Mouse (Mus musculus): Measurements from ENCODE around the gene Dmrtc1a.
"Not testable (repeated sequence)": the region's sequence is repeated elsewhere in the genome, so short reads cannot be mapped to it uniquely, and the experiment has no call there.

Dmrtc1a gene

DNA sequence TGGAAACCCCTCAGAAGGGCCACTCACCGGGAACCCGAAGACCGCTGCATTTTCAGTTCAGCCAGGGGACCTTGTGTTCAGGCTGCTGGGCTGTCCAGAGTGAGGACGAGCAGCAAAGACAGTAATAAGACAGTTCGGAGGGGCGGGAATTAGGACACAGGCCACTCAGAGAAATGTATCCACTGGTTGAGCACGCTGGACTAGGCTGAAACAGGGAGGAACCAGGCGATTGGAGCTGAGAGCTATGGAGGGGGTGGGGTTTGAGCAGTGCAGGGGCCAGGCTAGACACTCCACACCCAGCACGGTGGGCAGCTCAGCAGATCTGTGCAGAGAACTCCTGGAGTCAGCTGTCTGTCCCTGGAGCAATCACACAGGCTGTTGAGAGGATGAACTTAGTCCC is at the start of gene Dmrtc1a, which contains the start of gene 1700011M02Rik:
Dmrtc1a (minus strand) TSS at position 101 of the 400 bp plus-strand sequence.
1700011M02Rik (plus strand) TSS at position 319 of the 400 bp plus-strand sequence.
- in situ Hi-C loops (cut with MboI; ENCODE audit: unreplicated experiment in 2 of 2), result loop anchor here in 1 of 2 experiments (25.0 kb wide), 1 partner anchor 696 kb away; no protein-coding TSS in a partner anchor

DNA sequence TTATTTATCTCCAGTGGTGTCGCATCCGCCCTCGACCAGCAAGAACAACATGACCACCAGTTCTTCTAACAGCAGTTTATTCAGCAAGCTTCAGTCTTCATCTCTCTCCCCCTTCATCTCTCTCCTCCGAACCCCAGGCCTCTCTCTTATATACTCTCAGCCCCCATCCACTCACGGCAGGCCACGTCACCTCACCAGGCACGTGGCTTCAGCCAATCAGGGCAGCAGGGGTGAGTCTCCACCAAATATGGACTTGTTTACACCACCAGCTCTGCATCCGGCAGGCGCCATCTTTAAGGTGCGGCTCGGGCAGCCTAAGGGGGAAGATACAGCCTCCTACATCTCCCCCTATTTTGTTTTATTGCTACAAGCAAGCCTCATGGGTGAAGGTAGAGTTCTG is 41.6 kb upstream of the Dmrtc1a start:
- in situ Hi-C loops (cut with MboI; ENCODE audit: unreplicated experiment in 2 of 2), result loop anchor here in 1 of 2 experiments (25.0 kb wide), 1 partner anchor 487 kb away; no protein-coding TSS in a partner anchor

DNA sequence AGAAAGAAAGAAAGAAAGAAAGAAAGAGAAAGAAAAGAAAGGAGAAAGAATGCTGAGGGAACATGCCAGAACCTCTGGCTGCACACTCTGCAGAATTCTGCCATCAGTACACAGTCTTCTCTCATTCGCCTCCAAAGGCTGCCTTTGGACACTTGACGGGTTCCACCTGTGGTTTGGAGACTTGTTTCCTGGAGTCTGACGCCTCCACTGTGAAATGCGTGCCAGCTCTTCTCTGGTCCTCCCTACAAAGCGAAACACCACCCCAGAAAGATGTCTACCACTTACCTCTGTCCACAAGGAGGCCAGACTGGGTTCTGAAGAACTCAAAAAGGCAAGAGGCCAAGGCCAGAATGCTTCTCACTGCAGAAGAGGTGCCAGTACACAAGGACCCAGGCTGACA is 28.3 kb upstream of the Dmrtc1a start:
- in situ Hi-C loops (cut with MboI; ENCODE audit: unreplicated experiment in 2 of 2), result no loop called here

DNA sequence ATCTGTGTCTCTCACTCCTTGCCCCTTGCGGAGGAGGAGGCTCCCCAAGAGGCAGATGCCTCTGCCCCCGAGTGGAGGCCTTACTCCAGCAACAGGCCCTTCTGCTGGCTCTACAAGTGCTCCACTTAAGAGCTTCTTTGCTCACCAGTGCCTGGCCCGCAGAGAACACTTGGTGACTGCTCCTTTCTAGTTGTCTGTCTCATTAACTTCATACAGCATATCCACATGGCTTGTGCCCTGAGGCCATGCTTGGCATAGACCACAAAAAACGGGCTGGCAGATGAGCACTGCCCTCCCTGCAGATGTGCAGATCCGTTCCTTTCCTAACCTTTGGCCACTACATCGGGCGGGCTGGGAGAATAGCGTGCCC is 25.9 kb upstream of the Dmrtc1a start:
- in situ Hi-C loops (cut with MboI; ENCODE audit: unreplicated experiment in 2 of 2), result no loop called here

- in situ Hi-C loops (cut with MboI; ENCODE audit: unreplicated experiment in 2 of 2), result no loop called here
Observed at GRCm38 (mm10) chrX:102933571-102934394, 25.3 kb upstream of the Dmrtc1a start.

- in situ Hi-C loops (cut with MboI; ENCODE audit: unreplicated experiment in 2 of 2), result no loop called here
Observed at GRCm38 (mm10) chrX:102932992-102933570, 24.6 kb upstream of the Dmrtc1a start.

- in situ Hi-C loops (cut with MboI; ENCODE audit: unreplicated experiment in 2 of 2), result not testable (repeated sequence)
Observed at GRCm38 (mm10) chrX:102928072-102928471, 19.6 kb upstream of the Dmrtc1a start, which contains the start of gene 1700018G05Rik. 1700018G05Rik (plus strand) TSS chrX:102928372.

DNA sequence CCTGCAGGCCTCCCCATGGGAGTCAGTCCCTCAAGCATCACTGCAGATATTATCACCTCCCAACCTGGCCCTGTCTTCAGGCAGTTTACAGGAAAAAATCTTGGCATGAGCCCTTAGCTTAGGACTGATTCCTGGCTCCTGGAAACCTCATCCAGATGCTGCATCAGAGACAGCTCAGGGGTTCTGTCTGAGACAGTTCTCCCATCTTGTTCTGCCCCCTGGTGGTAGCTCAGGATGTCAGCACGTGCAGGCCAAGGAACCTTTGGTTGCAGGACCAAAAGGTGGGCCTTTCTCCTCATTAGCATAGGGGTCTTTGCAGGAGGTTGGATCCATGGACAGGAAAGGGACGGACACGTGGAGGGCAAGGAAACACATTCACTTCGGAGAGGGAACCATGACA is 18.2 kb upstream of the Dmrtc1a start:
- in situ Hi-C loops (cut with MboI; ENCODE audit: unreplicated experiment in 2 of 2), result not testable (repeated sequence)

DNA sequence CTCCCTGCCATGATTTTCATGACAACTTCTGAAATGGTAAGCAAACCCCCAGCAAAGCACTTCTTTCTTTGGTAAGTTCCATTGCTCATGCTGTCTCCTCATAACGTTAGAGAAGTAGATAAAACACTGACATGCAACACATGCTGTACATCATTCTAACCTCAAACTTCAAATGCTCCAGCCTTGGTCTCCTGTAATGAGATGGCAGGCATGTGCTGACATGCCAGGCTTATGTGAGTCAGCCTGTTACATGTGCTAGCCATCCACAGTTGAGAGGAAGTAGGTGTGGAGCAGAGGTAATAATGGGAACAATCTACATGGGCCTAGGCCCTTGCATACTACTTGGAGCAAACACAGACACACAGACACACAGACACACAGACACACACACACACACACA is 6.3 kb upstream of the Dmrtc1a start:
- in situ Hi-C loops (cut with MboI; ENCODE audit: unreplicated experiment in 2 of 2), result loop anchor here in 1 of 2 experiments (25.0 kb wide), 1 partner anchor 703 kb away; no protein-coding TSS in a partner anchor

DNA sequence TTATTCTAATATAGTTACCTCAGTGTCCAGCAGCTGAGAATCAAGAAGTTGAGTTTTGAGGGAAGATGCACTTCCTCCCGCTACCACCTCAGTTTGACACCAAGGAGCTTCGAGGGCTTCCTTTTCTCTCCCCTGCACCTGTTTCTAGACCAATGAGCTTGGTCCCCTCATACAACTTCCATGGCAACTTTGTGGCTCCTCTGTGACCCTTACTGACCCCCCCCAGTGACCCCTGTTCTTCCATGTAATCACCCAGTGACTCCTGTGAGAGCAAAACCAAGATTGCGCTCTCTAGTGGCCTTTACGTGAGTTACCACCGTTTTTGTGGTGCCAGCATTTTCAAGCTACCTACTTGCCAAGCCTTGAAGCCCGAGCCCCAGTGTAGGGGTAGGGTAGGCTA is 40.6 kb downstream of the Dmrtc1a start, which contains the start of gene 1700031F05Rik:
1700031F05Rik (minus strand) TSS at position 101 of the 400 bp plus-strand sequence.
- in situ Hi-C loops (cut with MboI; ENCODE audit: unreplicated experiment in 2 of 2), result no loop called here

DNA sequence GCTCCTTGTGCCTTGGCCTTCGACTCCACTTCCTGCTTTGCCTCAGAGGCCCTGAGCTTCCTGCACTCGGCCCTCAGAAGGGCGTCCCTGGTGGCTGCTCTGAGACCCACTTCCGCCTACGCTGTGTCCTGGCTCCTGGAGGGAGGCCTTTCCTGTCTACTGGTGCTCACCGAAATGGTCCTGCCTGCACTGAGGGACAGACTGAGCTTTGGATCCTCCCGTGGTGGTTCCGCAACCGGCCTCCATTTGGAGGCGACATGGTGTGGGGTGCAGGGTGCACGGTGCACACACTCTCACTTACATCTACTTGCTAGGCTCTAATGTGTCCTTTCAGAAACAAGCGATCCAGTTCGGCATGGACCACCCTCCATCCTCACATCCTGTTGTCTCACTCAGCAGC is 54.0 kb downstream of the Dmrtc1a start, which contains the start of gene Dmrtc1c2:
Dmrtc1c2 (minus strand) TSS at position 101 of the 400 bp plus-strand sequence.
- in situ Hi-C loops (cut with MboI; ENCODE audit: unreplicated experiment in 2 of 2), result not testable (repeated sequence)
